Mouse (Mus musculus) liver, adult 2 months (tissue): Measurements from ENCODE around the gene Prkag2.

Experiments
- CTCF ChIP-seq: fragments of 200-500 bp; IDR thresholded peaks from 2 replicates; pipeline ENCODE4 v1.5.1; 2011; ENCODE audit warnings: low read depth, low read length, control low read depth
- POLR2A ChIP-seq: fragments of 200-500 bp; IDR thresholded peaks from 2 replicates; pipeline ENCODE4 v1.6.1; 2011; ENCODE audit warnings: low read length, control low read depth; ENCODE audit not compliant: insufficient read depth; ENCODE audit errors: extremely low read depth

DNA sequence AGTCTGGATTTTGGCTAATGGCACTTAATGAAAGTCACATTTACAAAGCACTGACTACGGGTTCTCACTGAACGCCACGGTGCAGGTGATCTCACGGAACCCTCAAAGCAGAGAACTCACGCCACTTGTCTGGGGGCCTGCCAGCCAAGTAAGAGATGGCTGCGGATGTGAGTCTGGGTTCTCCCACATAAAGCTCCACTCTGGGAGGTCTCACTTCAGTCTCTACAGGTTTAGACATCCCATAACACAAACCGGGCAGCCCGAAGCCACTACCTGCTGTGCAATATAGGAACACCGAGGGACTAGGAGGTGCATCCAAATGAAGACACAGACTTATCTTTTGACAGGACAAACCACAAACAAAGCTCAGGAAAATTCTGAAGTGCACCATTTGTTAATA lies 193.6 kb downstream of the Prkag2 start:
- no peak for TF ChIP-seq CTCF
- TF ChIP-seq POLR2A: no peak
